Mouse (Mus musculus) forebrain, embryonic 16.5 days (tissue): ENCODE data around the gene Rnf123. TPM values are rescaled to one million over a fixed set of nuclear protein-coding genes. Genes with fewer than 3 reads are reported as not detected.

Experiments used
- ATAC-seq: fragments of 200-750 bp; cut with Nextera tagmentation; 2 replicates; pipeline ENCODE4 v1.8.0; 2017; ENCODE audit warnings: mild to moderate bottlenecking, moderate library complexity
- H3K27ac ChIP-seq: fragments of 300-500 bp; sonication (generic); 2 replicates; pipeline ENCODE4 v1.5.1; 2014; ENCODE audit warnings: low read length, control low read depth
- H3K27me3 ChIP-seq: fragments of 300-500 bp; sonication (generic); replicated peaks from 2 replicates; pipeline ENCODE4 v1.6.1; 2014; ENCODE audit warnings: low read length; ENCODE audit not compliant: control insufficient read depth, insufficient read depth
- H3K36me3 ChIP-seq: fragments of 300-500 bp; sonication (generic); 2 replicates; pipeline ENCODE4 v1.6.1; 2014; ENCODE audit not compliant: control insufficient read depth, insufficient read depth
- H3K4me1 ChIP-seq: fragments of 300-500 bp; sonication (generic); replicated peaks from 2 replicates; pipeline ENCODE4 v1.6.1; 2014; ENCODE audit warnings: low read length; ENCODE audit not compliant: control insufficient read depth, insufficient read depth
- H3K4me2 ChIP-seq: fragments of 300-500 bp; sonication (generic); 2 replicates; pipeline ENCODE4 v1.6.1; 2014; ENCODE audit warnings: mild to moderate bottlenecking, low read length, control low read depth
- H3K4me3 ChIP-seq: fragments of 300-500 bp; sonication (generic); replicated peaks from 2 replicates; pipeline ENCODE4 v1.5.1; 2014; ENCODE audit warnings: mild to moderate bottlenecking, low read length, control low read depth
- H3K9ac ChIP-seq: fragments of 300-500 bp; sonication (generic); replicated peaks from 2 replicates; pipeline ENCODE4 v1.6.1; 2014; ENCODE audit warnings: low read depth, low read length, control low read depth
- H3K9me3 ChIP-seq: fragments of 300-500 bp; sonication (generic); 2 replicates; pipeline ENCODE4 v1.6.1; 2016; ENCODE audit warnings: low read length; ENCODE audit not compliant: control insufficient read depth
- WGBS: fragments of 180-500 bp; shearing (Covaris S2); extraction: QIAGEN DNeasy Blood & Tissue Kit; methylation state at CpG from one replicate; pipeline ENCODE4 v1.1.7; 2014; 5-methylcytosine and 5-hydroxymethylcytosine counted together
- polyA plus RNA-seq: library from polyadenylated mRNA; unstranded; fragments of >200 nt; fragmentation: Nextera tagmentation; extraction: Ambion mirVana; gene quantifications from 2 replicates; pipeline ENCODE4 v1.2.1, GENCODE M21; 2015

Gene Rnf123
- polyA plus RNA-seq, 1 experiment from 2014 or later: 53.1 TPM

DNA sequence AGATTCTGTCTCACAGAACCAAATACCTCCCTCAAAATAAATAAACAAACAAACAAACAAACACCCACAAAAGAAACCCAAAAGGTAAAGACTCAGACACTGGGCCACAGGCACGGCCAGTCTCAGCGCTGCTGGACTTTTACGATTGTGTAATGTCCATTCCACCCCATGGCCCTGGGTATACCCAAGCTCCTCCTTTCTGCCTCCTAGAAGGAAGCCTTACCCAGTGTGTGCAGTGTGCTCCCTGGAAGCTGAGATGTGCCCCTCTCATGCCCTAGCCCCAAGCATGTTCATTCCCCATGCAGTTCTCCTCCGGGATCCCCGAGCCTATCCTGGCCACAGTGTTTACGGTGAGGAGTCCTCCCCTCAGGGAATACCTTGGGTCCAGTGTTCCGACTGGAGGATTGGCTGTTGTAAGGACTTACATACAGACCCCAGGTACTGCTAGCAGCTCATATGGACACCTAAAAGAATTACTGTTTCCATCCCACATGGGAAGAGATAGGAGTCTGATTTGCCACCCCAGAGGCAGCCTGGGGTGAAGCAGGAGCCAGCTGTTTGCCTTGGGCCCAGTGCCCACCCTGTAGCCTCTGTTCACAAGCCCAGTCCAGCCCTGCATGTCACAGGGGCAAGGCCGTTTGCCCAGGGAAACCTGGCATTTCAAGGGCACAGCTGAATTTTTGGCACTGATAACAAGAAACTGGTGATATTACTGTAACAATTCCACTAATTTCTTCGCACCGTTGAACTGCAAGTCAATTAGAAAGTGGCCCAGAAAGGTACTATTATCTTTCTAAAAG lies 38.2 kb upstream of the Rnf123 start:
- H3K36me3 ChIP-seq: peaks cover 9% of the 10 kb centered on the region; the same call in 1 of the 2 replicates
- H3K27ac ChIP-seq: no peak overlapping the region
- no peaks in the 10 kb centered on the region for H3K9me3 ChIP-seq
- no peak overlapping the region for H3K4me3 ChIP-seq
- no peaks in the 10 kb centered on the region for H3K27me3 ChIP-seq
- no peak overlapping the region for H3K4me2 ChIP-seq
- H3K9ac ChIP-seq: no peak overlapping the region
- WGBS: 88% methylated on average over 10 of the region's 10 CpGs
- no peaks in the 10 kb centered on the region for H3K4me1 ChIP-seq
- ATAC-seq: no peak

DNA sequence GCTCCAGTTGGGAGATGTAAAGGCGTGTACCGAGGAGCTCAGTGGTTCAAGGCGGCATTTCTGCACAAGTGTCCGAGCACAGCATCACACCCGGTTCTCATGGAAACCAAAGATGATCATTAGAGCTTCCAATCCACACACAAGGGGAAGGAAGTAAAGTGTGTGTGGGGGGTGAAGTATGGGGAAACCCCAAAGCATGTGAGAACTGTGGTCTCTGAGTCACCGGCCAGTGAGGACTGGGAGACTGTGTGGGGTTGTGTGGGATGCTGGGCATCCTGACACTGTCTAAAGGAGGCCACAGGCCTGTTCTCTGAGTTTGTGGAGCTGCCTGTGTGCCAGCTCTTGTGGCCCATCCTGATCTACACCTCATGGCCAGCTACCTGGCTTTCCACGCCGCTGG lies 37.5 kb upstream of the Rnf123 start:
- H3K27ac ChIP-seq: no peak overlapping the region
- no peak for ATAC-seq
- no peak overlapping the region for H3K9ac ChIP-seq
- no peaks in the 10 kb centered on the region for H3K4me1 ChIP-seq
- no peak overlapping the region for H3K4me2 ChIP-seq
- no peak overlapping the region for H3K4me3 ChIP-seq
- 94% methylated on average over 8 of the region's 8 CpGs for WGBS
- H3K27me3 ChIP-seq: no peaks in the 10 kb centered on the region
- peaks cover 8% of the 10 kb centered on the region; the same call in 1 of the 2 replicates for H3K36me3 ChIP-seq
- no peaks in the 10 kb centered on the region for H3K9me3 ChIP-seq

DNA sequence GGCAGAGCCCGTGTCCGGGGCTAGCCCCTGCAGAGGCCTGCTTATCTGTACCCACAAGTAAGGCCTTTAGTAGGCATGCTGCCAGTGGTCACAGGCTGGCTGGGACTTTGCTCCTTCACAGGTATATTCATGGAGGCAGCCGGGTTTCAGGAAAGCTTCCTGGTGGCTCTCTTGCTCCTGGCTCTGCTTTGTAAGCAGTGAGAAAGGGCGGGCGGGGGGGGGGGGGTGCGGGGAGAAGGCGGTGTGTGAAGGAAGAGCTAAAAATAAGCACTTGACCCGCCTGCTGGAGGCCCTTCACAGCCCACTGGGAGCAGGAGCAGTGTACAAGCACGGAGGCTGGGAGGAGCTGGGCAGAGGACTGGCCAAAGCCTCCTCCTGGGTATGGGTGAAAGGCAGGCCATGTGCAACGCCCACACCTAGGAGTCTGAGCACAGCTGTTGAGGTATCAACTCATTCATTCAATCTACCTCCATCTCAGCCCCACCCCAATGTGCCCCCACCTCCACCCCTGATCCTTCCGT lies 36.8 kb upstream of the Rnf123 start:
- WGBS: 65% methylated on average over 8 of the region's 11 CpGs
- Histone ChIP-seq H3K27me3 (no peaks in the 10 kb centered on the region), H3K27ac (no peak overlapping the region), H3K4me1 (no peaks in the 10 kb centered on the region), H3K4me3 (no peak overlapping the region), H3K4me2 (no peak overlapping the region), H3K36me3 (peaks cover 12% of the 10 kb centered on the region; the same call in 1 of the 2 replicates), H3K9ac (no peak overlapping the region), H3K9me3 (no peaks in the 10 kb centered on the region)
- ATAC-seq: no peak

DNA sequence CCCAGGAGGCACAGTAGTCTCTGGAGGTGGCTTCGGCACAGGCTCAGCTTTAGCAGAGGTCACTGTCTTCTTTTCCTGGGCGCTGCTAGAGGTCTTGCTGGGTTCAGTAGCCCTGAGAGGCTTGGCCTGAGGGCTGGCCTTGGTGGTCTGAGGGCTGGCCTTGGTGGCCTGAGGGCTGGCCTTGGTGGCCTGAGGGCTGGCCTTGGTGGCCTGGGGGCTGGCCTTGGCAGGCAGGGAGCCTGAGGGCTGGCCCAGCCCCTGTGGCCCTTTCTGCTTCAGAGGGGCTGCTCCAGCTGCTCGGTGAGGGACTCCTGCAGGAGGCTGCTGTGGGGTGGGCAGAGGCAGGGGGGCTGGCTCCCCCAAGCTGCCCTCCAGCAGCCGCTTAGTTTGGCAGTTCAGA lies 34.0 kb upstream of the Rnf123 start:
- no peak overlapping the region for H3K27ac ChIP-seq
- no peaks in the 10 kb centered on the region for H3K4me1 ChIP-seq
- no peak for ATAC-seq
- H3K9ac ChIP-seq: no peak overlapping the region
- no peak overlapping the region for H3K4me2 ChIP-seq
- no peaks in the 10 kb centered on the region for H3K27me3 ChIP-seq
- no peaks in the 10 kb centered on the region for H3K9me3 ChIP-seq
- H3K36me3 ChIP-seq: peaks cover 25% of the 10 kb centered on the region
- no peak overlapping the region for H3K4me3 ChIP-seq
- WGBS: 62% methylated on average over 4 of the region's 4 CpGs

DNA sequence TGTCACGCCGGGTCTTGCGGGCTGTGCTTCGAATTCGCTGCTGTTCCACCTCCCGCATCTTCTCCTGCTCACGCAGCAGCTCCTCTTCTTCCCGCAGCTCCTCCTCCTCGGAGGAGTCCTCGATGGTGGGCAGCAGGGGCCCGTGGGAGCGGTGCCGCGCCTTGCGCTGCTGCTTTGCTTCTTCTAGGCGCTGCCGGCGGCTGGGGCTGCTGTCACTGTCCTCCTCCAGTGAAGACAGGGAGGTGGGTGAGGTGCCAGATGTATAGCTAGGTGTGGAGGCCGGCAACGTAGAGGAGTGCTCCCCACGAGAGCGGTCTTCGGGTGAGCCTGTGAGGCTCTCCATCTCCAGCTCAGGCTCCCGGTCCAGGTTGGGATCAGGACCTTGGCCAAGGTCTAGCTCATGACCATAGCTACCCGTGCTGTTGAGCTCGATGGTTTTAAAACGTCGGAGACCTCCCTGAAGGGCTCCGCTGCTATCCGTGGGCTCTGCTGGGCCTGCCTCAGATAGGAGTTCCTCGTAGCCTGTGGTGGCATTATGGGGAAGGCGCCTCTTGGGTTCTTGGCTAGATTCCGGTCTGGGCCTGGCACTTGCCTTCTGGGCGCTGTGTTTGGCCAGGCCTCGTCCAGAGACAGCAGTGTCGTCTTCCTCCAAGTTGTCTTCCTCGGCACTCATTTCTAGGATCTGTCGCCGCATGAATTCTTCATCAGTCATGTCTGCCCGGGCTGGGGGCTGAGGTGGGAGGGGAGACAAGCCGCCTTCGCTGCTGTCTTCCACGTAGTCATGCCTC lies 32.3 kb upstream of the Rnf123 start:
- no peak overlapping the region for H3K27ac ChIP-seq
- no peak overlapping the region for H3K4me3 ChIP-seq
- H3K36me3 ChIP-seq: peaks cover 23% of the 10 kb centered on the region
- 79% methylated on average over 43 of the region's 43 CpGs for WGBS
- H3K9me3 ChIP-seq: no peaks in the 10 kb centered on the region
- no peak overlapping the region for H3K4me2 ChIP-seq
- H3K9ac ChIP-seq: no peak overlapping the region
- no peak for ATAC-seq
- H3K4me1 ChIP-seq: 0 out of 2 replicates have a peak, but pooled peaks cover 3% of the 10 kb centered on the region
- H3K27me3 ChIP-seq: no peaks in the 10 kb centered on the region

DNA sequence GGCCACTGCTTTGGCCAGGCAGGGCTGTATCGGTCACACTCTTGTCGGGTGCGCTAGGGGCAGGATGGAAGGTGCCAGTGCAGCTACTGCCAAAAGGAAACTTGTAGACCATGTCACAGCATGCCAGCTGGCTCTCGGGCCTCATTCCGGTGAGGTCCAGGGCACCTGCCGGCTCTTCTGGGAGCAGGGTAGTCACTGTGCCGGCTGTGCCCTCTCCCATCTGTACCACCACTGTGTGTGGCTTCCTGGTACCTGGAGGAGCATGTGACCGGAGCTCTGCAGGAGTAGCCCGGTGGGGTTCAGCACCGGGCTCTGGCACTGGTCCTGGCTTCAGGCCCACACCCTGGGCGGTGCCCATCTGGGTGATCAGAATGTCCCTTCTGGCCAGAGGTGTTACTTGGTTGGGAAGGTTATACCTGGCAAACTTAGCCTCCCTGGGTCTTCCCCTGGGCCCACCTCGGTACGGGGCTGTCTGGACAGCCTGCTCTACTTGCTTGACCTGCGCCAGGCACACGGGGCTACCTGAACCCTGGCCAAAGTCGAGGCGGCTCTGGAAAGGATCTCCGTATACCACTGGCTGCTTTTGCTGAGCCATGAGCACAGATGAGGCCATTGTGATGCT lies 29.7 kb upstream of the Rnf123 start:
- H3K36me3 ChIP-seq: peaks cover 23% of the 10 kb centered on the region
- H3K27ac ChIP-seq: no peak overlapping the region
- ATAC-seq: no peak
- H3K4me3 ChIP-seq: no peak overlapping the region
- H3K4me2 ChIP-seq: no peak overlapping the region
- H3K9me3 ChIP-seq: no peaks in the 10 kb centered on the region
- H3K9ac ChIP-seq: no peak overlapping the region
- WGBS: 92% methylated on average over 18 of the region's 18 CpGs
- H3K4me1 ChIP-seq: 0 out of 2 replicates have a peak, but pooled peaks cover 3% of the 10 kb centered on the region
- no peaks in the 10 kb centered on the region for H3K27me3 ChIP-seq

- H3K9me3 ChIP-seq: no peaks in the 10 kb centered on the region
- H3K4me3 ChIP-seq: no peak overlapping the region
- no peak for ATAC-seq
- 0 out of 2 replicates have a peak, but pooled peaks cover 3% of the 10 kb centered on the region for H3K4me1 ChIP-seq
- no peak overlapping the region for H3K27ac ChIP-seq
- no peaks in the 10 kb centered on the region for H3K27me3 ChIP-seq
- H3K9ac ChIP-seq: no peak overlapping the region
- peaks cover 20% of the 10 kb centered on the region for H3K36me3 ChIP-seq
- no peak overlapping the region for H3K4me2 ChIP-seq
- 74% methylated on average over 17 of the region's 17 CpGs for WGBS
Measured at GRCm38 (mm10) chr9:108111593-108112121, 28.5 kb upstream of the Rnf123 start.

- 14% methylated on average over 22 of the region's 22 CpGs for WGBS
Measured at GRCm38 (mm10) chr9:108111101-108111592, 28.0 kb upstream of the Rnf123 start.

More at GRCm38 (mm10) chr9:108111101-108111592, 28.0 kb upstream of the Rnf123 start:
- Histone ChIP-seq H3K4me2 (no peak overlapping the region), H3K27ac (no peak overlapping the region), H3K9me3 (no peaks in the 10 kb centered on the region), H3K36me3 (peaks cover 18% of the 10 kb centered on the region), H3K9ac (no peak overlapping the region), H3K4me1 (0 out of 2 replicates have a peak, but pooled peaks cover 3% of the 10 kb centered on the region), H3K27me3 (no peaks in the 10 kb centered on the region), H3K4me3 (no peak overlapping the region)
- ATAC-seq: no peak
